Mouse (Mus musculus): Measurements from ENCODE around the gene Ap1m1. TPM values are rescaled to one million over a fixed set of nuclear protein-coding genes. Genes with fewer than 3 reads are reported as not detected.

Gene Ap1m1
- polyA plus RNA-seq, 1 experiment from 2014 or later = 96.3 TPM

- Histone ChIP-seq H3K27ac (no peak overlapping the region), H3K4me1 (replicated peaks) (peaks cover 11% of the 10 kb centered on the region), H3K9ac (no peak overlapping the region), H3K9me3 (replicated peaks) (no peaks in the 10 kb centered on the region), H3K27me3 (no peaks in the 10 kb centered on the region), H3K36me3 (no peaks in the 10 kb centered on the region), H3K4me2 (no peak overlapping the region), H3K4me3 (no peak overlapping the region)
- ATAC-seq (replicated peaks; ENCODE audit: insufficient number of reproducible peaks, insufficient read depth, low FRiP score, low read depth) = no peak
- WGBS = 61% methylated on average over 3 of the region's 3 CpGs
Observed at GRCm38 (mm10) chr8:72271691-72272090, 31.9 kb downstream of the Ap1m1 start.

- H3K36me3 ChIP-seq = no peaks in the 10 kb centered on the region
- ATAC-seq (replicated peaks; ENCODE audit: insufficient number of reproducible peaks, insufficient read depth, low FRiP score, low read depth) = no peak; the same call in 1 of the 2 replicates
- no peak overlapping the region for H3K9ac ChIP-seq
- 23% methylated on average over 3 of the region's 3 CpGs for WGBS
- H3K27ac ChIP-seq = no peak overlapping the region
- H3K4me2 ChIP-seq = no peak overlapping the region
- H3K27me3 ChIP-seq = no peaks in the 10 kb centered on the region
- H3K4me1 ChIP-seq (replicated peaks) = peaks cover 13% of the 10 kb centered on the region
- H3K4me3 ChIP-seq = no peak overlapping the region
- no peaks in the 10 kb centered on the region for H3K9me3 ChIP-seq (replicated peaks)
Observed at GRCm38 (mm10) chr8:72272361-72272760, 32.5 kb downstream of the Ap1m1 start.

- 75% methylated on average over 1 of the region's 1 CpGs for whole genome bisulfite sequencing
- Histone ChIP-seq H3K27me3 (no peaks in the 10 kb centered on the region), H3K9me3 (replicated peaks) (no peaks in the 10 kb centered on the region), H3K27ac (no peak overlapping the region), H3K4me3 (no peak overlapping the region), H3K4me2 (no peak overlapping the region), H3K36me3 (no peaks in the 10 kb centered on the region), H3K9ac (no peak overlapping the region), H3K4me1 (replicated peaks) (peaks cover 13% of the 10 kb centered on the region)
- no peak for ATAC-seq (replicated peaks; ENCODE audit: insufficient number of reproducible peaks, insufficient read depth, low FRiP score, low read depth)
Observed at GRCm38 (mm10) chr8:72273111-72273770, 33.4 kb downstream of the Ap1m1 start.

- H3K36me3 ChIP-seq = no peaks in the 10 kb centered on the region
- H3K4me3 ChIP-seq = no peak overlapping the region
- 61% methylated on average over 5 of the region's 5 CpGs for WGBS
- no peak overlapping the region for H3K27ac ChIP-seq
- H3K9me3 ChIP-seq (replicated peaks) = no peaks in the 10 kb centered on the region
- no peaks in the 10 kb centered on the region for H3K27me3 ChIP-seq
- no peak for ATAC-seq (replicated peaks; ENCODE audit: insufficient number of reproducible peaks, insufficient read depth, low FRiP score, low read depth)
- no peak overlapping the region for H3K4me2 ChIP-seq
- H3K4me1 ChIP-seq (replicated peaks) = peaks cover 8% of the 10 kb centered on the region
- H3K9ac ChIP-seq = no peak overlapping the region
Observed at GRCm38 (mm10) chr8:72273807-72274206, 34.0 kb downstream of the Ap1m1 start.

GRCm38 (mm10) chr8:72277244-72277643, 37.4 kb downstream of the Ap1m1 start:
- no peak for ATAC-seq (replicated peaks; ENCODE audit: insufficient number of reproducible peaks, insufficient read depth, low FRiP score, low read depth)
- 43% methylated on average over 3 of the region's 3 CpGs for WGBS
- Histone ChIP-seq H3K36me3 (no peaks in the 10 kb centered on the region), H3K27me3 (no peaks in the 10 kb centered on the region), H3K9ac (no peak overlapping the region), H3K4me3 (no peak overlapping the region), H3K4me2 (no peak overlapping the region), H3K9me3 (replicated peaks) (no peaks in the 10 kb centered on the region), H3K27ac (no peak overlapping the region), H3K4me1 (replicated peaks) (peaks cover 16% of the 10 kb centered on the region)

- Histone ChIP-seq H3K9me3 (replicated peaks) (no peaks in the 10 kb centered on the region), H3K4me2 (no peak overlapping the region), H3K9ac (no peak overlapping the region), H3K4me3 (no peak overlapping the region), H3K4me1 (replicated peaks) (peaks cover 16% of the 10 kb centered on the region), H3K36me3 (no peaks in the 10 kb centered on the region), H3K27ac (no peak overlapping the region), H3K27me3 (no peaks in the 10 kb centered on the region)
- no peak for ATAC-seq (replicated peaks; ENCODE audit: insufficient number of reproducible peaks, insufficient read depth, low FRiP score, low read depth)
- WGBS = 75% methylated on average over 7 of the region's 7 CpGs
Observed at GRCm38 (mm10) chr8:72279151-72279550, 39.3 kb downstream of the Ap1m1 start.

GRCm38 (mm10) chr8:72281634-72282033, 41.8 kb downstream of the Ap1m1 start:
- ATAC-seq (replicated peaks; ENCODE audit: insufficient number of reproducible peaks, insufficient read depth, low FRiP score, low read depth) = peak; percentile 83
- no peak overlapping the region for H3K4me3 ChIP-seq
- H3K4me2 ChIP-seq = no peak overlapping the region
- H3K9me3 ChIP-seq (replicated peaks) = no peaks in the 10 kb centered on the region
- 18% methylated on average over 3 of the region's 3 CpGs for WGBS
- H3K27ac ChIP-seq = peak overlapping the region; percentile 67
- no peak overlapping the region for H3K9ac ChIP-seq
- H3K4me1 ChIP-seq (replicated peaks) = peaks cover 16% of the 10 kb centered on the region
- H3K36me3 ChIP-seq = no peaks in the 10 kb centered on the region
- no peaks in the 10 kb centered on the region for H3K27me3 ChIP-seq

GRCm38 (mm10) chr8:72285285-72285684, 45.5 kb downstream of the Ap1m1 start:
- Histone ChIP-seq H3K4me1 (replicated peaks) (peaks cover 9% of the 10 kb centered on the region), H3K27ac (no peak overlapping the region), H3K9me3 (replicated peaks) (no peaks in the 10 kb centered on the region), H3K36me3 (no peaks in the 10 kb centered on the region), H3K4me3 (no peak overlapping the region), H3K9ac (no peak overlapping the region), H3K4me2 (no peak overlapping the region), H3K27me3 (no peaks in the 10 kb centered on the region)
- no peak for ATAC-seq (replicated peaks; ENCODE audit: insufficient number of reproducible peaks, insufficient read depth, low FRiP score, low read depth)
- 58% methylated on average over 4 of the region's 4 CpGs for WGBS

- Histone ChIP-seq H3K27me3 (no peaks in the 10 kb centered on the region), H3K4me3 (no peak overlapping the region), H3K4me1 (replicated peaks) (peaks cover under 1% of the 10 kb centered on the region; the same call in 1 of the 2 replicates), H3K9ac (no peak overlapping the region), H3K9me3 (replicated peaks) (no peaks in the 10 kb centered on the region), H3K36me3 (no peaks in the 10 kb centered on the region), H3K27ac (no peak overlapping the region), H3K4me2 (no peak overlapping the region)
- no peak for ATAC-seq (replicated peaks; ENCODE audit: insufficient number of reproducible peaks, insufficient read depth, low FRiP score, low read depth)
Observed at GRCm38 (mm10) chr8:72289051-72289450, 49.2 kb downstream of the Ap1m1 start.

- H3K9ac ChIP-seq = no peak overlapping the region
- WGBS = 62% methylated on average over 2 of the region's 2 CpGs
- ATAC-seq (replicated peaks; ENCODE audit: insufficient number of reproducible peaks, insufficient read depth, low FRiP score, low read depth) = no peak
- no peaks in the 10 kb centered on the region for H3K36me3 ChIP-seq
- H3K9me3 ChIP-seq (replicated peaks) = no peaks in the 10 kb centered on the region
- no peak overlapping the region for H3K4me3 ChIP-seq
- no peak overlapping the region for H3K27ac ChIP-seq
- H3K4me2 ChIP-seq = no peak overlapping the region
- H3K27me3 ChIP-seq = no peaks in the 10 kb centered on the region
- H3K4me1 ChIP-seq (replicated peaks) = peaks cover 20% of the 10 kb centered on the region
Observed at GRCm38 (mm10) chr8:72291104-72291503, 51.3 kb downstream of the Ap1m1 start.

- H3K27ac ChIP-seq = no peak overlapping the region
- H3K4me2 ChIP-seq = no peak overlapping the region
- peaks cover 26% of the 10 kb centered on the region for H3K4me1 ChIP-seq (replicated peaks)
- no peak for ATAC-seq (replicated peaks; ENCODE audit: insufficient number of reproducible peaks, insufficient read depth, low FRiP score, low read depth)
- no peak overlapping the region for H3K4me3 ChIP-seq
- H3K36me3 ChIP-seq = no peaks in the 10 kb centered on the region
- no peak overlapping the region for H3K9ac ChIP-seq
- no peaks in the 10 kb centered on the region for H3K27me3 ChIP-seq
- no peaks in the 10 kb centered on the region for H3K9me3 ChIP-seq (replicated peaks)
Observed at GRCm38 (mm10) chr8:72293309-72293708, 53.5 kb downstream of the Ap1m1 start.

- H3K4me2 ChIP-seq = peak overlapping the region; percentile 28
- 41% methylated on average over 3 of the region's 3 CpGs for WGBS
Observed at GRCm38 (mm10) chr8:72295125-72295524, 55.3 kb downstream of the Ap1m1 start.

More at GRCm38 (mm10) chr8:72295125-72295524, 55.3 kb downstream of the Ap1m1 start:
- H3K27ac ChIP-seq = peak overlapping the region; percentile 91
- ATAC-seq (replicated peaks; ENCODE audit: insufficient number of reproducible peaks, insufficient read depth, low FRiP score, low read depth) = no peak
- H3K4me3 ChIP-seq = no peak overlapping the region
- H3K4me1 ChIP-seq (replicated peaks) = peaks cover 26% of the 10 kb centered on the region
- H3K36me3 ChIP-seq = no peaks in the 10 kb centered on the region
- H3K9ac ChIP-seq = no peak overlapping the region
- no peaks in the 10 kb centered on the region for H3K27me3 ChIP-seq
- no peaks in the 10 kb centered on the region for H3K9me3 ChIP-seq (replicated peaks)
